Mouse (Mus musculus): Measurements from ENCODE around the gene Sfxn2. TPM values are rescaled to one million over a fixed set of nuclear protein-coding genes. Genes with fewer than 3 reads are reported as not detected.

Sfxn2 gene
- polyA plus RNA-seq, 1 experiment from 2014 or later: 8.4 TPM

- ATAC-seq (ENCODE audit: low FRiP score) (no peak), DNase-seq (ENCODE audit: low spot score) (no peak)
- Histone ChIP-seq H3K27ac (no peak overlapping the region), H3K4me1 (replicated peaks; ENCODE audit: control insufficient read depth, insufficient read depth, low read length) (peaks cover 6% of the 10 kb centered on the region; the same call in 1 of the 2 replicates), H3K4me2 (replicated peaks) (no peak overlapping the region), H3K36me3 (replicated peaks; ENCODE audit: control insufficient read depth, insufficient read depth) (peaks cover 50% of the 10 kb centered on the region), H3K27me3 (ENCODE audit: control insufficient read depth, insufficient read depth, low read length) (no peaks in the 10 kb centered on the region), H3K9me3 (ENCODE audit: control insufficient read depth, low read length) (no peaks in the 10 kb centered on the region), H3K4me3 (replicated peaks; ENCODE audit: low read length) (no peak overlapping the region), H3K9ac (no peak overlapping the region)
- WGBS: 85% methylated on average over 6 of the region's 6 CpGs
These were observed 35.0 kb upstream of the Sfxn2 start for GRCm38 (mm10) chr19:46538213-46538612.

GRCm38 (mm10) chr19:46542750-46543149, 30.4 kb upstream of the Sfxn2 start:
- no peaks in the 10 kb centered on the region for H3K9me3 ChIP-seq (ENCODE audit: control insufficient read depth, low read length)
- no peak overlapping the region for H3K4me3 ChIP-seq (replicated peaks; ENCODE audit: low read length)
- H3K9ac ChIP-seq: no peak overlapping the region
- no peak overlapping the region for H3K27ac ChIP-seq
- 82% methylated on average over 8 of the region's 8 CpGs for WGBS
- no peaks in the 10 kb centered on the region; the same call in 1 of the 2 replicates for H3K4me1 ChIP-seq (replicated peaks; ENCODE audit: control insufficient read depth, insufficient read depth, low read length)
- H3K36me3 ChIP-seq (replicated peaks; ENCODE audit: control insufficient read depth, insufficient read depth): peaks cover 52% of the 10 kb centered on the region
- DNase-seq (ENCODE audit: low spot score): no peak
- H3K27me3 ChIP-seq (ENCODE audit: control insufficient read depth, insufficient read depth, low read length): no peaks in the 10 kb centered on the region
- H3K4me2 ChIP-seq (replicated peaks): no peak overlapping the region
- ATAC-seq (ENCODE audit: low FRiP score): no peak

GRCm38 (mm10) chr19:46547565-46547964, 25.6 kb upstream of the Sfxn2 start:
- H3K4me3 ChIP-seq (replicated peaks; ENCODE audit: low read length): no peak overlapping the region
- DNase-seq (ENCODE audit: low spot score) (no peak), ATAC-seq (ENCODE audit: low FRiP score) (no peak)
- no peaks in the 10 kb centered on the region for H3K27me3 ChIP-seq (ENCODE audit: control insufficient read depth, insufficient read depth, low read length)
- peaks cover 49% of the 10 kb centered on the region for H3K36me3 ChIP-seq (replicated peaks; ENCODE audit: control insufficient read depth, insufficient read depth)
- 63% methylated on average over 6 of the region's 6 CpGs for WGBS
- peak overlapping the region; percentile 69; the same call in 1 of the 2 replicates for H3K27ac ChIP-seq
- H3K4me2 ChIP-seq (replicated peaks): no peak overlapping the region
- H3K9ac ChIP-seq: no peak overlapping the region
- no peaks in the 10 kb centered on the region for H3K4me1 ChIP-seq (replicated peaks; ENCODE audit: control insufficient read depth, insufficient read depth, low read length)
- H3K9me3 ChIP-seq (ENCODE audit: control insufficient read depth, low read length): no peaks in the 10 kb centered on the region

- Histone ChIP-seq H3K4me3 (replicated peaks; ENCODE audit: low read length) (no peak overlapping the region), H3K36me3 (replicated peaks; ENCODE audit: control insufficient read depth, insufficient read depth) (peaks cover 43% of the 10 kb centered on the region), H3K27me3 (ENCODE audit: control insufficient read depth, insufficient read depth, low read length) (no peaks in the 10 kb centered on the region), H3K9me3 (ENCODE audit: control insufficient read depth, low read length) (no peaks in the 10 kb centered on the region), H3K27ac (peak overlapping the region; percentile 69), H3K4me1 (replicated peaks; ENCODE audit: control insufficient read depth, insufficient read depth, low read length) (no peaks in the 10 kb centered on the region), H3K4me2 (replicated peaks) (no peak overlapping the region), H3K9ac (no peak overlapping the region)
- 53% methylated on average over 10 of the region's 10 CpGs for WGBS
- DNase-seq (ENCODE audit: low spot score): no peak
- ATAC-seq (ENCODE audit: low FRiP score): no peak
These were observed 25.1 kb upstream of the Sfxn2 start for GRCm38 (mm10) chr19:46548110-46548509.

- H3K4me2 ChIP-seq (replicated peaks): no peak overlapping the region
These were observed 22.8 kb upstream of the Sfxn2 start for GRCm38 (mm10) chr19:46550385-46550784.

GRCm38 (mm10) chr19:46552496-46552895, 20.7 kb upstream of the Sfxn2 start:
- no peak overlapping the region for H3K4me3 ChIP-seq (replicated peaks; ENCODE audit: low read length)
- peaks cover 69% of the 10 kb centered on the region for H3K36me3 ChIP-seq (replicated peaks; ENCODE audit: control insufficient read depth, insufficient read depth)
- 92% methylated on average over 3 of the region's 4 CpGs for WGBS
- no peak overlapping the region for H3K27ac ChIP-seq
- DNase-seq (ENCODE audit: low spot score) (no peak), ATAC-seq (ENCODE audit: low FRiP score) (no peak)
- H3K4me1 ChIP-seq (replicated peaks; ENCODE audit: control insufficient read depth, insufficient read depth, low read length): 0 out of 2 replicates have a peak, but pooled peaks cover 2% of the 10 kb centered on the region
- H3K9me3 ChIP-seq (ENCODE audit: control insufficient read depth, low read length): no peaks in the 10 kb centered on the region
- no peak overlapping the region for H3K9ac ChIP-seq
- H3K27me3 ChIP-seq (ENCODE audit: control insufficient read depth, insufficient read depth, low read length): no peaks in the 10 kb centered on the region
- H3K4me2 ChIP-seq (replicated peaks): no peak overlapping the region

More at GRCm38 (mm10) chr19:46550385-46550784, 22.8 kb upstream of the Sfxn2 start:
- no peak overlapping the region for H3K9ac ChIP-seq
- H3K9me3 ChIP-seq (ENCODE audit: control insufficient read depth, low read length): no peaks in the 10 kb centered on the region
- H3K27ac ChIP-seq: no peak overlapping the region
- peaks cover 50% of the 10 kb centered on the region for H3K36me3 ChIP-seq (replicated peaks; ENCODE audit: control insufficient read depth, insufficient read depth)
- 0 out of 2 replicates have a peak, but pooled peaks cover 2% of the 10 kb centered on the region for H3K4me1 ChIP-seq (replicated peaks; ENCODE audit: control insufficient read depth, insufficient read depth, low read length)
- WGBS: 98% methylated on average over 4 of the region's 4 CpGs
- ATAC-seq (ENCODE audit: low FRiP score) (no peak), DNase-seq (ENCODE audit: low spot score) (no peak)
- H3K4me3 ChIP-seq (replicated peaks; ENCODE audit: low read length): no peak overlapping the region
- H3K27me3 ChIP-seq (ENCODE audit: control insufficient read depth, insufficient read depth, low read length): no peaks in the 10 kb centered on the region

- Histone ChIP-seq H3K9ac (no peak overlapping the region), H3K4me3 (replicated peaks; ENCODE audit: low read length) (no peak overlapping the region), H3K4me2 (replicated peaks) (no peak overlapping the region), H3K9me3 (ENCODE audit: control insufficient read depth, low read length) (no peaks in the 10 kb centered on the region), H3K36me3 (replicated peaks; ENCODE audit: control insufficient read depth, insufficient read depth) (peaks cover 75% of the 10 kb centered on the region), H3K27ac (peak overlapping the region; percentile 47; the same call in 1 of the 2 replicates), H3K27me3 (ENCODE audit: control insufficient read depth, insufficient read depth, low read length) (no peaks in the 10 kb centered on the region), H3K4me1 (replicated peaks; ENCODE audit: control insufficient read depth, insufficient read depth, low read length) (0 out of 2 replicates have a peak, but pooled peaks cover 2% of the 10 kb centered on the region)
- ATAC-seq (ENCODE audit: low FRiP score) (peak; percentile 70; the same call in 1 of the 2 replicates), DNase-seq (ENCODE audit: low spot score) (peak; percentile 74)
- 45% methylated on average over 11 of the region's 11 CpGs for WGBS
These were observed 19.6 kb upstream of the Sfxn2 start for GRCm38 (mm10) chr19:46553541-46553955.

GRCm38 (mm10) chr19:46558009-46558408, 15.2 kb upstream of the Sfxn2 start:
- 79% methylated on average over 8 of the region's 8 CpGs for WGBS
- no peak for ATAC-seq (ENCODE audit: low FRiP score)

GRCm38 (mm10) chr19:46558631-46559030, 14.5 kb upstream of the Sfxn2 start:
- no peak for ATAC-seq (ENCODE audit: low FRiP score)
- H3K4me3 ChIP-seq (replicated peaks; ENCODE audit: low read length): no peak overlapping the region
- H3K4me1 ChIP-seq (replicated peaks; ENCODE audit: control insufficient read depth, insufficient read depth, low read length): 0 out of 2 replicates have a peak, but pooled peaks cover under 1% of the 10 kb centered on the region
- peaks cover 54% of the 10 kb centered on the region for H3K36me3 ChIP-seq (replicated peaks; ENCODE audit: control insufficient read depth, insufficient read depth)
- DNase-seq (ENCODE audit: low spot score): no peak
- H3K27ac ChIP-seq: no peak overlapping the region
- WGBS: 72% methylated on average over 12 of the region's 12 CpGs
- H3K4me2 ChIP-seq (replicated peaks): no peak overlapping the region
- H3K9me3 ChIP-seq (ENCODE audit: control insufficient read depth, low read length): no peaks in the 10 kb centered on the region
- H3K27me3 ChIP-seq (ENCODE audit: control insufficient read depth, insufficient read depth, low read length): no peaks in the 10 kb centered on the region
- no peak overlapping the region for H3K9ac ChIP-seq

More at GRCm38 (mm10) chr19:46558009-46558408, 15.2 kb upstream of the Sfxn2 start:
- Histone ChIP-seq H3K27ac (no peak overlapping the region), H3K9me3 (ENCODE audit: control insufficient read depth, low read length) (no peaks in the 10 kb centered on the region), H3K36me3 (replicated peaks; ENCODE audit: control insufficient read depth, insufficient read depth) (peaks cover 54% of the 10 kb centered on the region), H3K4me1 (replicated peaks; ENCODE audit: control insufficient read depth, insufficient read depth, low read length) (0 out of 2 replicates have a peak, but pooled peaks cover 2% of the 10 kb centered on the region), H3K9ac (no peak overlapping the region), H3K4me3 (replicated peaks; ENCODE audit: low read length) (no peak overlapping the region), H3K4me2 (replicated peaks) (no peak overlapping the region), H3K27me3 (ENCODE audit: control insufficient read depth, insufficient read depth, low read length) (no peaks in the 10 kb centered on the region)
- DNase-seq (ENCODE audit: low spot score): no peak

GRCm38 (mm10) chr19:46562132-46562531, 11.0 kb upstream of the Sfxn2 start:
- Histone ChIP-seq H3K36me3 (replicated peaks; ENCODE audit: control insufficient read depth, insufficient read depth) (peaks cover 22% of the 10 kb centered on the region), H3K27ac (no peak overlapping the region), H3K27me3 (ENCODE audit: control insufficient read depth, insufficient read depth, low read length) (no peaks in the 10 kb centered on the region), H3K4me3 (replicated peaks; ENCODE audit: low read length) (no peak overlapping the region), H3K4me1 (replicated peaks; ENCODE audit: control insufficient read depth, insufficient read depth, low read length) (no peaks in the 10 kb centered on the region), H3K4me2 (replicated peaks) (no peak overlapping the region), H3K9ac (no peak overlapping the region), H3K9me3 (ENCODE audit: control insufficient read depth, low read length) (no peaks in the 10 kb centered on the region)
- ATAC-seq (ENCODE audit: low FRiP score) (peak; percentile 43; the same call in 1 of the 2 replicates), DNase-seq (ENCODE audit: low spot score) (peak; percentile 76)
- 42% methylated on average over 1 of the region's 1 CpGs for WGBS

Measured in hindbrain, embryonic 14.5 days (tissue).